Mouse (Mus musculus) ES-E14 (cell line): ENCODE data around the gene Slc2a8. TPM values are rescaled to one million over a fixed set of nuclear protein-coding genes. Genes with fewer than 3 reads are reported as not detected.
"Not testable (repeated sequence)": the region's sequence is repeated elsewhere in the genome, so short reads cannot be mapped to it uniquely, and the experiment has no call there.

Experiments used
- DNase-seq: peaks from one replicate; pipeline ENCODE4 v3.0.0-alpha.2; 2013; ENCODE audit warnings: low read depth, low spot score
- H3K27ac ChIP-seq: 2 replicates; pipeline ENCODE4 v1.5.1; 2012; ENCODE audit warnings: low read depth, mild to moderate bottlenecking, low read length, moderate library complexity, mixed read lengths; ENCODE audit not compliant: poor library complexity, insufficient read depth, severe bottlenecking
- H3K36me3 ChIP-seq: 2 replicates; pipeline ENCODE4 v1.6.1; 2012; ENCODE audit warnings: mild to moderate bottlenecking, low read length, moderate library complexity, mixed read lengths; ENCODE audit not compliant: control insufficient read depth, poor library complexity, insufficient read depth, severe bottlenecking
- H3K4me1 ChIP-seq, 2 experiments: fragments of 150-350 bp in 1 of 2; sonication (generic) in 1 of 2; 2 replicates each; pipeline ENCODE4 v1.6.1; 2012; ENCODE audit warnings: low read length in 2 of 2, mild to moderate bottlenecking in 1 of 2, mixed read lengths in 1 of 2; ENCODE audit not compliant: control insufficient read depth in 2 of 2, insufficient read depth in 2 of 2, poor library complexity in 1 of 2
- H3K4me3 ChIP-seq, 2 experiments: fragments of 150-350 bp in 1 of 2; sonication (generic) in 1 of 2; 2 replicates each; pipeline ENCODE4 v1.5.1; 2012; ENCODE audit warnings: low read length in 2 of 2, low read depth in 1 of 2, mild to moderate bottlenecking in 1 of 2, mixed read lengths in 1 of 2; ENCODE audit not compliant: insufficient read depth in 1 of 2, poor library complexity in 1 of 2, severe bottlenecking in 1 of 2
- H3K9ac ChIP-seq: 2 replicates; pipeline ENCODE4 v1.6.1; 2012; ENCODE audit warnings: low read depth, mild to moderate bottlenecking, low read length, mixed read lengths; ENCODE audit not compliant: poor library complexity, insufficient read depth, severe bottlenecking
- H3K9me3 ChIP-seq: fragments of 150-350 bp; sonication (generic); 2 replicates; pipeline ENCODE4 v1.6.1; 2012; ENCODE audit warnings: low read depth, mild to moderate bottlenecking, low read length; ENCODE audit not compliant: control insufficient read depth, insufficient read depth
- CHD2 ChIP-seq: IDR thresholded peaks from 2 replicates; pipeline ENCODE4 v1.6.1; 2014; ENCODE audit warnings: mild to moderate bottlenecking, low read depth, low read length, inconsistent platforms
- HCFC1 ChIP-seq: IDR thresholded peaks from 2 replicates; pipeline ENCODE4 v1.6.1; 2012; ENCODE audit warnings: low read length, inconsistent platforms, borderline replicate concordance; ENCODE audit not compliant: insufficient read depth
- MAFK ChIP-seq: IDR thresholded peaks from 2 replicates; pipeline ENCODE4 v1.6.1; 2014; ENCODE audit warnings: mild to moderate bottlenecking, low read depth, low read length, inconsistent platforms; ENCODE audit not compliant: insufficient read depth
- ZC3H11A ChIP-seq: IDR thresholded peaks from 2 replicates; pipeline ENCODE4 v1.6.1; 2012; ENCODE audit warnings: low read depth, mild to moderate bottlenecking, inconsistent platforms, low read length, borderline replicate concordance
- ZNF384 ChIP-seq: IDR thresholded peaks from 2 replicates; pipeline ENCODE4 v1.6.1; 2012; ENCODE audit warnings: low read depth, low read length, inconsistent platforms
- in situ Hi-C, 2 experiments: fragments of 600-800 bp; cut with MboI; formaldehyde crosslinking; loops; one replicate each; pipeline ENCODE4 v1.15.1; 2025; ENCODE audit warnings: low sequenced_read_pairs in 2 of 2, inconsistent platforms in 1 of 2; ENCODE audit not compliant: unreplicated experiment in 2 of 2
- total RNA-seq: library from RNA; depleted of rRNA; stranded (reverse); fragments of 300-350 nt; gene quantifications from 2 replicates; pipeline ENCODE4 v1.2.3, GENCODE M21; 2012

Slc2a8 gene
- total RNA-seq, 1 experiment: 25.7 TPM

- Histone ChIP-seq H3K27ac (no peak overlapping the region), H3K9me3 (no peaks in the 10 kb centered on the region), H3K4me1 (no peaks in the 10 kb centered on the region), H3K4me3 (no peak overlapping the region), H3K9ac (no peak overlapping the region), H3K36me3 (no peaks in the 10 kb centered on the region)
- in situ Hi-C loops: no loop called here
- peak; percentile 34 for DNase-seq
- TF ChIP-seq MAFK: peak; percentile 71
- TF ChIP-seq CHD2: no peak
These were observed 36.1 kb upstream of the Slc2a8 start for GRCm38 (mm10) chr2:33018026-33018425.

DNA sequence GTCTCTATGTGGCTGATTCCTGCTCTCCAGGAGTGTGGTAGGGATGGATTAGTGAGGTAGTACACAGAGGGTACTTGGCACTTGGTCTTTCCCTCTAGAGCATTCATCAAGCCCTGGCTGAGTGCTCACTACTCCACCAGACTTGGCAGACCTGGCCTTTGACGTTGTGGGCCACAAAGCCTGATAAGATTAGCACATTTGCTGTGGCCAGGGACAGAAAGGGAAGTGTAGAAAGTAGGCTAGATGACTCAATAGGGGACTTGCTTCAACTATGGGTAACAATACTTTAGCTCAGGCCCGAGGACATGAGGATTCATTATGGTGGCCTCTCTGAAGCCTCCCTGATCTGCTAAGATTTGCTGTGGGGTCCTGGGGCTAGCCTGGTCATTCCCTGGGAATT lies 35.3 kb upstream of the Slc2a8 start:
- H3K36me3 ChIP-seq: no peaks in the 10 kb centered on the region
- no peak overlapping the region for H3K4me3 ChIP-seq
- H3K9ac ChIP-seq: no peak overlapping the region
- no peak for DNase-seq
- in situ Hi-C loops: no loop called here
- no peak overlapping the region for H3K27ac ChIP-seq
- no peaks in the 10 kb centered on the region for H3K4me1 ChIP-seq
- TF ChIP-seq CHD2 (no peak), MAFK (no peak), ZNF384 (no peak), HCFC1 (no peak), ZC3H11A (no peak)
- H3K9me3 ChIP-seq: no peaks in the 10 kb centered on the region

- in situ Hi-C loops: no loop called here
- H3K9ac ChIP-seq: no peak overlapping the region
- no peak for TF ChIP-seq ZNF384
- TF ChIP-seq ZC3H11A: no peak
- no peak for TF ChIP-seq CHD2
- TF ChIP-seq HCFC1: no peak
- TF ChIP-seq MAFK: no peak
- no peak for DNase-seq
- no peaks in the 10 kb centered on the region for H3K9me3 ChIP-seq
- no peaks in the 10 kb centered on the region for H3K36me3 ChIP-seq
- no peak overlapping the region for H3K27ac ChIP-seq
- no peaks in the 10 kb centered on the region for H3K4me1 ChIP-seq
- no peak overlapping the region for H3K4me3 ChIP-seq
These were observed 33.0 kb upstream of the Slc2a8 start for GRCm38 (mm10) chr2:33014877-33015276.

GRCm38 (mm10) chr2:33009055-33009454 lies 27.2 kb upstream of the Slc2a8 start:
- H3K9ac ChIP-seq, DNase-seq, H3K36me3 ChIP-seq, H3K4me1 ChIP-seq, H3K9me3 ChIP-seq, H3K27ac ChIP-seq, H3K4me3 ChIP-seq, in situ Hi-C loops: not testable (repeated sequence)

DNA sequence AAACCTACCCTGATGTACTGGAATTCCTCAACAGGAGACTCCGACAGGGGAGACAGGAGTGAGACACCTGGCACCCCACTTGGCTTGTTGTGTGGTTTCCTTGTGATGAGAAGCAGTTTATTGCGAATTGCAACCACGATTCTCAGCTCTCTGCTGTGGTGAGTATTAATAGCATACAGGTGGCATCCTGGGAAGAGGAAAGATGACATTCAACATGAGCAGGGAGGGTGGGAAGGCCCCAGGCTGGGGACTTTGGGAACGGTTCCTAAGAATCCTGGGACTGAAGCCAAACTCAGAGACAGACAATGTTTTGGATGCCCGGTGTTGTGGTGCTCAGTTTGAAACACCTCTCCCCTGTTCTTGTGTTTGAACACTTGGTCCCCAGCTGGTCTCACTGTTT lies 23.2 kb upstream of the Slc2a8 start:
- Histone ChIP-seq H3K9ac (no peak overlapping the region), H3K27ac (no peak overlapping the region), H3K9me3 (no peaks in the 10 kb centered on the region), H3K4me1 (no peaks in the 10 kb centered on the region), H3K36me3 (no peaks in the 10 kb centered on the region; the same call in 1 of the 2 replicates), H3K4me3 (no peak overlapping the region)
- TF ChIP-seq ZC3H11A (no peak), MAFK (no peak), ZNF384 (no peak)
- in situ Hi-C loops: no loop called here
- DNase-seq: no peak
